Mouse (Mus musculus) hindbrain, embryonic 14.5 days (tissue): ENCODE measurements at regions not wholly inside any gene's neighbourhood (a gene's known extent, or its start where the extent isn't known, plus 50 kb on each side); places are given as distances from the start of the nearest gene placed in this dataset.

Source experiments
- ATAC-seq: fragments of 200-750 bp; cut with Nextera tagmentation; 2 replicates; pipeline ENCODE4 v1.8.0; 2017; ENCODE audit warnings: moderate number of reproducible peaks, mild to moderate bottlenecking, moderate TSS enrichment, moderate library complexity; ENCODE audit not compliant: low FRiP score
- DNase-seq: peaks from one replicate; pipeline ENCODE4 v3.0.0-alpha.2; 2015; ENCODE audit warnings: low spot score
- H3K27ac ChIP-seq: fragments of 300-500 bp; sonication (generic); 2 replicates; pipeline ENCODE4 v1.5.1; 2014; ENCODE audit warnings: mild to moderate bottlenecking, moderate library complexity
- H3K27me3 ChIP-seq: fragments of 300-500 bp; sonication (generic); 2 replicates; pipeline ENCODE4 v1.6.1; 2014; ENCODE audit warnings: mild to moderate bottlenecking, low read length, mixed read lengths; ENCODE audit not compliant: control insufficient read depth, insufficient read depth
- H3K36me3 ChIP-seq: fragments of 300-500 bp; sonication (generic); replicated peaks from 2 replicates; pipeline ENCODE4 v1.6.1; 2014; ENCODE audit not compliant: control insufficient read depth, insufficient read depth
- H3K4me1 ChIP-seq: fragments of 300-500 bp; sonication (generic); replicated peaks from 2 replicates; pipeline ENCODE4 v1.6.1; 2014; ENCODE audit warnings: antibody characterized with exemption, low read length, mixed read lengths; ENCODE audit not compliant: control insufficient read depth, insufficient read depth
- H3K4me2 ChIP-seq: fragments of 300-500 bp; sonication (generic); replicated peaks from 2 replicates; pipeline ENCODE4 v1.6.1; 2014; ENCODE audit warnings: mild to moderate bottlenecking, moderate library complexity
- H3K4me3 ChIP-seq: fragments of 300-500 bp; sonication (generic); replicated peaks from 2 replicates; pipeline ENCODE4 v1.5.1; 2014; ENCODE audit warnings: mild to moderate bottlenecking, low read length
- H3K9ac ChIP-seq: fragments of 300-500 bp; sonication (generic); 2 replicates; pipeline ENCODE4 v1.6.1; 2014
- H3K9me3 ChIP-seq: fragments of 300-500 bp; sonication (generic); 2 replicates; pipeline ENCODE4 v1.6.1; 2016; ENCODE audit warnings: low read length; ENCODE audit not compliant: control insufficient read depth
- WGBS: fragments of 180-500 bp; shearing (Covaris S2); extraction: QIAGEN DNeasy Blood & Tissue Kit; methylation state at CpG from one replicate; pipeline ENCODE4 v1.1.7; 2014; 5-methylcytosine and 5-hydroxymethylcytosine counted together

GRCm38 (mm10) chr3:17330429-17331373 is 617.5 kb upstream of the Cypt12 start:
- 46% methylated on average over 6 of the region's 6 CpGs for WGBS
- Histone ChIP-seq H3K27me3 (no peaks in the 10 kb centered on the region), H3K4me2 (peak overlapping the region; percentile 15), H3K27ac (peak overlapping the region; percentile 93), H3K36me3 (no peaks in the 10 kb centered on the region), H3K9ac (peak overlapping the region; percentile 55), H3K4me1 (peaks cover 29% of the 10 kb centered on the region), H3K9me3 (no peaks in the 10 kb centered on the region), H3K4me3 (no peak overlapping the region)
- DNase-seq: peak; percentile 54
- ATAC-seq: no peak

GRCm38 (mm10) chr3:17360253-17360652 is 588.0 kb upstream of the Cypt12 start:
- H3K27me3 ChIP-seq: no peaks in the 10 kb centered on the region
- no peak overlapping the region for H3K27ac ChIP-seq
- ATAC-seq (no peak), DNase-seq (no peak)
- no peak overlapping the region for H3K4me3 ChIP-seq
- H3K9ac ChIP-seq: no peak overlapping the region
- WGBS: 83% methylated on average over 3 of the region's 3 CpGs
- no peaks in the 10 kb centered on the region for H3K9me3 ChIP-seq
- H3K4me2 ChIP-seq: no peak overlapping the region
- no peaks in the 10 kb centered on the region for H3K4me1 ChIP-seq
- no peaks in the 10 kb centered on the region for H3K36me3 ChIP-seq
